Mouse (Mus musculus): ENCODE results near the gene Cacng8. TPM values are rescaled to one million over a fixed set of nuclear protein-coding genes. Genes with fewer than 3 reads are reported as not detected.

Gene Cacng8
- polyA plus RNA-seq, 1 experiment from 2014 or later, result 16.4 TPM

DNA sequence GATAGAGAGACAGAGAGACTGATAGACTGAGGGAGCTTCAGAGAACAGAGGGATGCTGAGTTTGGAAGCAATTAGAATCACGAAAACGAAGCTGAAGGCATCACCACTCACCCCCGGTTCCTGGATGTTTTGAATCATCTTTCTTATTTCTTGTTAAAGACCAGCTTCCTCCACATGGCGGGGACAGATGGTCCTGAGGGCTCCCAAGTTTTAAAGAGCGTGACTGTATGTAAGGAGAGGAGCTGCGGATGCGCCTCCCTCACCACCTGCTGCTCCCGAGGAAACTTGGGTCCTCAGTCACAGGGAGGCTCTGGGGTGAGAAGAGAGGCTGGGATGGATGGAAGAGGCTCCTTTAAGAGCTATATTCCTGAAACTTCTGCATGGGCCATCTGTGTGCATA lies 69.8 kb downstream of the Cacng8 start:
- H3K36me3 ChIP-seq, result no peaks in the 10 kb centered on the region
- WGBS, result 84% methylated on average over 8 of the region's 8 CpGs
- H3K4me2 ChIP-seq (replicated peaks), result no peak overlapping the region
- H3K27ac ChIP-seq (replicated peaks), result no peak overlapping the region
- no peak overlapping the region for H3K4me3 ChIP-seq
- no peaks in the 10 kb centered on the region for H3K4me1 ChIP-seq
- no peaks in the 10 kb centered on the region for H3K9me3 ChIP-seq
- no peak overlapping the region for H3K9ac ChIP-seq (replicated peaks)
- H3K27me3 ChIP-seq, result no peaks in the 10 kb centered on the region
- ATAC-seq (replicated peaks), result no peak

DNA sequence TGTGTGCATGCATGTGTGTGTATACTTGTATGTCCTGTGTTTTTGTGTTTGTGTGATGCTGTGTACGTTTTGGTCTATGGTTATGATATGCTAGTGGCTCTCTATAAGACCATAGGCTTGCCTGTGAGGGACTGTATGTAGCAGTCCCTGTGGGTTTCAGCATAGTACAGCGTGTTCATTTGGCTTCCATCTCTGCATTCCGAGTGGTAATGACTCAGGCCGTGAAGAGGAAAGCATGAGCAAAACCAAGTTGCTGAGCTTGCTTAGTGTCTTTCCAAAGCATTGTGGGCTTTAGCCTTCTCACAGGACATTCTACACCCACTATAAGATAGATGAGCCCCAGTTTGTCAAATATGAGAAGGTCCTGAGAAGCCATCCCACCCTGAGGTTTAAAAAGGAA lies 72.8 kb downstream of the Cacng8 start:
- ATAC-seq (replicated peaks), result no peak
- no peak overlapping the region for H3K4me2 ChIP-seq (replicated peaks)
- H3K9ac ChIP-seq (replicated peaks), result no peak overlapping the region
- no peaks in the 10 kb centered on the region for H3K4me1 ChIP-seq
- H3K27me3 ChIP-seq, result no peaks in the 10 kb centered on the region
- 81% methylated on average over 4 of the region's 4 CpGs for WGBS
- H3K36me3 ChIP-seq, result no peaks in the 10 kb centered on the region
- H3K9me3 ChIP-seq, result no peaks in the 10 kb centered on the region
- no peak overlapping the region for H3K27ac ChIP-seq (replicated peaks)
- no peak overlapping the region for H3K4me3 ChIP-seq

Small RNA genes lying within 50 kb of the gene (microRNA-seq; reads per million reads assigned to microRNA genes)
- gene Gm23450, result 48.3 reads per million, percentile 44 among the genes with 10 or more reads in this experiment

Other genes starting within 250 kb of the Cacng8 start
- gene AU018091, start 221.5 kb upstream of the Cacng8 start, polyA plus RNA-seq (2015; fragmentation: Nextera tagmentation; extraction: Ambion mirVana), result not detected in 2 replicates
- gene Nlrp12, start 140.9 kb upstream of the Cacng8 start, polyA plus RNA-seq (2015; fragmentation: Nextera tagmentation; extraction: Ambion mirVana), result not detected in 2 replicates
- gene Myadm, start 101.6 kb upstream of the Cacng8 start, polyA plus RNA-seq (2015; fragmentation: Nextera tagmentation; extraction: Ambion mirVana), result 19.6 and 21.4 TPM in 2 replicates
- 1.5 and 2.0 TPM in 2 replicates for gene Prkcg, start 101.5 kb upstream of the Cacng8 start, polyA plus RNA-seq (2015; fragmentation: Nextera tagmentation; extraction: Ambion mirVana)
- 3.4 and 4.5 TPM in 2 replicates for gene Cacng7, start 57.7 kb upstream of the Cacng8 start, polyA plus RNA-seq (2015; fragmentation: Nextera tagmentation; extraction: Ambion mirVana)
- gene Cacng6, start 33.5 kb downstream of the Cacng8 start, polyA plus RNA-seq (2015; fragmentation: Nextera tagmentation; extraction: Ambion mirVana), result 0.08 and 0.14 TPM in 2 replicates
- not detected in 2 replicates for gene Tarm1, start 111.9 kb downstream of the Cacng8 start, polyA plus RNA-seq (2015; fragmentation: Nextera tagmentation; extraction: Ambion mirVana)
- 0.31 and 0.40 TPM in 2 replicates for gene Oscar, start 225.5 kb downstream of the Cacng8 start, polyA plus RNA-seq (2015; fragmentation: Nextera tagmentation; extraction: Ambion mirVana)
- gene Ndufa3, start 226.7 kb downstream of the Cacng8 start, polyA plus RNA-seq (2015; fragmentation: Nextera tagmentation; extraction: Ambion mirVana), result 378 and 431 TPM in 2 replicates
- 33.8 and 37.4 TPM in 2 replicates for gene Tfpt, start 239.2 kb downstream of the Cacng8 start, polyA plus RNA-seq (2015; fragmentation: Nextera tagmentation; extraction: Ambion mirVana)
- gene Prpf31, start 239.3 kb downstream of the Cacng8 start, polyA plus RNA-seq (2015; fragmentation: Nextera tagmentation; extraction: Ambion mirVana), result 108 TPM in 2 replicates